Mouse (Mus musculus): ENCODE data around the gene Nr0b1. TPM values are rescaled to one million over a fixed set of nuclear protein-coding genes. Genes with fewer than 3 reads are reported as not detected.

Gene Nr0b1
- polyA plus RNA-seq (2017; shearing (Covaris generic)): not detected

DNA sequence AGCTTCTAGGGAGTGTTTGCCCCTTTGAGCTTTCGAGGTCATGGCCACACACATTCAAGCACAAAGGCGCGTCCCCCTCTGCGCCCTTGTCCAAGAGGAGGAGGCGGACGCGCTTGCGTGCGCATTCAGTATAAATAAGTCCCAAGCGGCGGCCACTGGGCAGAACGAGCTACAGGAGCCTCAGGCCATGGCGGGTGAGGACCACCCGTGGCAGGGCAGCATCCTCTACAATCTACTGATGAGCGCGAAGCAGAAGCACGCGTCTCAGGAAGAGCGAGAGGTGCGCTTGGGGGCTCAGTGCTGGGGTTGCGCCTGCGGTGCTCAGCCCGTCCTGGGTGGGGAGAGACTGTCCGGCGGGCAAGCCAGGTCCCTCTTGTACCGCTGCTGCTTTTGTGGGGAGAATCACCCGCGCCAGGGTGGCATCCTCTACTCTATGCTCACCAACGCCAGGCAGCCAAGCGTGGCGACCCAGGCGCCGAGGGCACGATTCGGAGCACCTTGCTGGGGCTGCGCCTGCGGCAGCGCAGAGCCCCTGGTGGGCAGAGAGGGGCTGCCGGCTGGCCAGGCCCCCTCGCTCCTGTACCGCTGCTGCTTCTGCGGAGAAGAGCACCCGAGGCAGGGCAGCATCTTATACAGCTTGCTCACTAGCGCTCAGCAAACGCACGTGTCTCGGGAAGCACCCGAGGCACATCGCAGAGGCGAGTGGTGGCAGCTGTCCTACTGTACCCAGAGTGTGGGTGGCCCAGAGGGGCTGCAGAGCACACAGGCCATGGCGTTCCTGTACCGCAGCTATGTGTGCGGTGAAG, at the start of gene Nr0b1:
Gene Nr0b1 (plus strand): TSS at position 151 of the 806 bp plus-strand sequence.
- no peak for ATAC-seq

DNA sequence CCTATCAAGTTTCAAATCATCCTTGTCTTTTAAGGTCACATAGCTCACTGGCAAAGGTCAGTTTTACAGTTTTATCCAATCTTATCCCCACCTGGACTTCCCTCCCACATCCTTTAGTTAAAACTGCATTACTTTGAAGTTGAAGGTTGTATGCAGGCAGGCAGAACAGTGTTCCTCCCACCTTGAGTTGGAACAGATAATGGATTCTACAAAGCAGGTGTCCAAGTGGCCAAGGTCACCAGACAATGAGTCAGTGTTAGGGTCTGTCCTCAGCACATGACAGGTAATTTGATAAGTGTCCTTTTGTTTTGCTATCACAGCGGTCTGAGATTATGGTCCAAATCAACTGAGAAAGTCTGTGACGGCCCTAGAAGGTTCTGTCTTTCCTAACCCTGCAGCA, 4.3 kb upstream of the Nr0b1 start:
- no peak for ATAC-seq

DNA sequence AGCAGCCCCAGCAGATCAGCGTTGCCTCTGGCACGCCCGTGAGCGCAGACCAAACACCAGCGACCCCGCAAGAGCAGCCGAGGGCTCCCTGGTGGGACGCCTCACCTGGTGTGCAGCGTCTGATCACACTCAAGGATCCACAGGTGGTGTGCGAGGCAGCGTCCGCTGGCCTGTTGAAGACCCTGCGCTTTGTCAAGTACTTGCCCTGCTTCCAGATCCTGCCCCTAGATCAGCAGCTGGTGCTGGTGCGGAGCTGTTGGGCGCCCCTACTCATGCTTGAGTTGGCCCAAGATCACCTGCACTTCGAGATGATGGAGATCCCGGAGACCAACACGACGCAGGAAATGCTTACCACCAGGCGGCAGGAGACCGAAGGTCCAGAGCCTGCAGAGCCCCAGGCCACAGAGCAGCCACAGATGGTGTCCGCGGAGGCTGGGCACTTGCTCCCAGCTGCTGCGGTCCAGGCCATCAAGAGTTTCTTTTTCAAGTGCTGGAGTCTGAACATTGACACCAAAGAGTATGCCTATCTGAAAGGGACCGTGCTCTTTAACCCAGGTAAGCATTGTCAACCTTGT, 943 bp downstream of the Nr0b1 start:
- ATAC-seq: no peak

DNA sequence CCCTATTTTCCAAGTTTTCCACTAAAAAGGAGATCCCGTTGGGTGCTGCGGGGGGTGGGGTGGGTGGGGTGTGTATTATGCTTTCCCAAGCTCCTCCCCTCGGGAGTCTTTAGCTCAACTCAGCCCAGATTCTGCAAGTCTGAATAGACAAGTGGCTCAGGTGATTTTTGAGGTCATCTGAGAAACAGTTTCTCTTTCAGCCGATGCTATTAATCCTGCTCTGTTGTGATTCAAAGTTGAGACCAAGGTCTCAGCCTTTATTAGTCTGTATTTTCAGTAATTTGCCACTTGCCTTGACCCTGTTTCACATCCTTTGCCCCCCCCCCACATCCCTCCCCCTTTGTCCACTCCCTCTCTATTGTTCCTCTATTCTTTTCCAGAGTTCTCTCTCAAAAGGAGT, 1.8 kb downstream of the Nr0b1 start:
- ATAC-seq: no peak

DNA sequence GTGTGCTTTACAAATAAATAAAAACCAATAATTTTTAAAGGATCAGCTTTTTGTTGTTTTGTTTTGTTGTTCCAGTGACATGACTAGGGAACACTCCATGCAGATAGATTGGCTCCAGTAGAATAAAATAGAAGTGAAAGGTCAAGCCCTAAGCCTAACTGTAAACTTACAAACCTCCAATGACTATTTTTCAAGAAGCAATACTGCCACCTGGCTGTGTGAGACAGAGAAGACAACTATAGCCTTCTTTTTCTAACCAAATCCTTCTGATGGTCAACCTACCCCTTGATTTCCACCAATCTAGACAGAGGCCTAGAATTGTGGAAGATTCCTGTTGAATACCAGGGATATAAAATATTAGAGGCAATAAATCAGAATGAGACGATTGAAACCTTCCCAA, 45.7 kb downstream of the Nr0b1 start:
- ATAC-seq: no peak

Other genes starting within 250 kb of the Nr0b1 start
- not detected for gene Samt3, start 147.6 kb upstream of the Nr0b1 start, polyA plus RNA-seq (2017; shearing (Covaris generic))
- not detected for gene Mageb4, start 113.3 kb downstream of the Nr0b1 start, polyA plus RNA-seq (2017; shearing (Covaris generic))